In genomic region chr6:95637416-95637815, GRCm38 (mm10) we compare ENCODE assay signal across 12 mouse cellular contexts.
"Had no signal": no experiment of that assay in that cellular context is flagged by ENCODE, and none has a peak within 500 bp of the region (broad histone marks: within the 10 kb centered on the region; RNA-seq: fewer than 3 reads in every experiment).

No protein-coding gene starts in this region.

- DNase-seq: left cerebral cortex, postnatal 4 days; liver; liver, embryonic 13.5 days; liver, postnatal 0 days; lung, adult 18-20 months; lung, adult 2 months; lung, embryonic 14.5 days; lung, postnatal 10 days; lung, postnatal 14 days; lung, postnatal 36 days; lung, postnatal 4 days; midbrain, embryonic 14.5 days had no signal
